Mouse (Mus musculus): Measurements from ENCODE around the gene Kri1. TPM values are rescaled to one million over a fixed set of nuclear protein-coding genes. Genes with fewer than 3 reads are reported as not detected.
A peak's percentile ranks its signal among the peaks of the same experiment; 100 is the strongest.
"Not testable (repeated sequence)": the region's sequence is repeated elsewhere in the genome, so short reads cannot be mapped to it uniquely, and the experiment has no call there.

The Kri1 gene
- polyA plus RNA-seq, 1 experiment, result 24.9 TPM

- Histone ChIP-seq H3K4me1 (ENCODE audit: control insufficient read depth, insufficient read depth, low read length) (no peaks in the 10 kb centered on the region), H3K4me3 (ENCODE audit: insufficient read depth, low read length) (no peak overlapping the region), H3K27ac (ENCODE audit: insufficient read depth, low read length) (no peak overlapping the region)
- TF ChIP-seq POLR2A (IDR thresholded peaks at IDR 0.05; ENCODE audit: low read depth, low read length) (no peak), CTCF (IDR thresholded peaks at IDR 0.05; ENCODE audit: borderline replicate concordance, insufficient read depth, low read length) (no peak)
Measured at GRCm38 (mm10) chr9:21316696-21317095, 28.9 kb upstream of the Kri1 start.

GRCm38 (mm10) chr9:21315421-21315820, 27.7 kb upstream of the Kri1 start:
- no peaks in the 10 kb centered on the region for H3K4me1 ChIP-seq (ENCODE audit: control insufficient read depth, insufficient read depth, low read length)
- TF ChIP-seq CTCF (IDR thresholded peaks at IDR 0.05; ENCODE audit: borderline replicate concordance, insufficient read depth, low read length), result no peak
- TF ChIP-seq POLR2A (IDR thresholded peaks at IDR 0.05; ENCODE audit: low read depth, low read length), result no peak
- H3K4me3 ChIP-seq (ENCODE audit: insufficient read depth, low read length), result no peak overlapping the region
- H3K27ac ChIP-seq (ENCODE audit: insufficient read depth, low read length), result peak overlapping the region; percentile 41

- no peak overlapping the region for H3K4me3 ChIP-seq (ENCODE audit: insufficient read depth, low read length)
- H3K4me1 ChIP-seq (ENCODE audit: control insufficient read depth, insufficient read depth, low read length), result no peaks in the 10 kb centered on the region
- no peak for TF ChIP-seq CTCF (IDR thresholded peaks at IDR 0.05; ENCODE audit: borderline replicate concordance, insufficient read depth, low read length)
- TF ChIP-seq POLR2A (IDR thresholded peaks at IDR 0.05; ENCODE audit: low read depth, low read length), result no peak
- H3K27ac ChIP-seq (ENCODE audit: insufficient read depth, low read length), result peak overlapping the region; percentile 41; the same call in 1 of the 2 replicates
Measured at GRCm38 (mm10) chr9:21314367-21315140, 26.8 kb upstream of the Kri1 start.

GRCm38 (mm10) chr9:21313394-21313793, 25.6 kb upstream of the Kri1 start:
- TF ChIP-seq CTCF (IDR thresholded peaks at IDR 0.05; ENCODE audit: borderline replicate concordance, insufficient read depth, low read length) (peak; percentile 81), POLR2A (IDR thresholded peaks at IDR 0.05; ENCODE audit: low read depth, low read length) (no peak)
- Histone ChIP-seq H3K27ac (ENCODE audit: insufficient read depth, low read length) (no peak overlapping the region), H3K4me3 (ENCODE audit: insufficient read depth, low read length) (no peak overlapping the region), H3K4me1 (ENCODE audit: control insufficient read depth, insufficient read depth, low read length) (no peaks in the 10 kb centered on the region)

GRCm38 (mm10) chr9:21312134-21312533, 24.4 kb upstream of the Kri1 start, which contains the start of gene Ap1m2:
Gene Ap1m2, minus strand, starts transcription at chr9:21312337.
- Histone ChIP-seq H3K4me1 (ENCODE audit: control insufficient read depth, insufficient read depth, low read length) (no peaks in the 10 kb centered on the region), H3K27ac (ENCODE audit: insufficient read depth, low read length) (no peak within 1 kb of the TSS), H3K4me3 (ENCODE audit: insufficient read depth, low read length) (no peak within 1 kb of the TSS)
- TF ChIP-seq POLR2A (IDR thresholded peaks at IDR 0.05; ENCODE audit: low read depth, low read length) (no peak), CTCF (IDR thresholded peaks at IDR 0.05; ENCODE audit: borderline replicate concordance, insufficient read depth, low read length) (no peak)

- Histone ChIP-seq H3K4me1 (ENCODE audit: control insufficient read depth, insufficient read depth, low read length) (no peaks in the 10 kb centered on the region), H3K27ac (ENCODE audit: insufficient read depth, low read length) (no peak overlapping the region), H3K4me3 (ENCODE audit: insufficient read depth, low read length) (no peak overlapping the region)
- TF ChIP-seq POLR2A (IDR thresholded peaks at IDR 0.05; ENCODE audit: low read depth, low read length) (no peak), CTCF (IDR thresholded peaks at IDR 0.05; ENCODE audit: borderline replicate concordance, insufficient read depth, low read length) (no peak)
Measured at GRCm38 (mm10) chr9:21311695-21312094, 23.9 kb upstream of the Kri1 start.

- no peak for TF ChIP-seq CTCF (IDR thresholded peaks at IDR 0.05; ENCODE audit: borderline replicate concordance, insufficient read depth, low read length)
- no peak for TF ChIP-seq POLR2A (IDR thresholded peaks at IDR 0.05; ENCODE audit: low read depth, low read length)
- Histone ChIP-seq H3K4me1 (ENCODE audit: control insufficient read depth, insufficient read depth, low read length) (no peaks in the 10 kb centered on the region), H3K4me3 (ENCODE audit: insufficient read depth, low read length) (no peak overlapping the region), H3K27ac (ENCODE audit: insufficient read depth, low read length) (no peak overlapping the region)
Measured at GRCm38 (mm10) chr9:21309150-21309741, 21.5 kb upstream of the Kri1 start.

GRCm38 (mm10) chr9:21305065-21305464, 17.3 kb upstream of the Kri1 start:
- TF ChIP-seq POLR2A (IDR thresholded peaks at IDR 0.05; ENCODE audit: low read depth, low read length), result no peak
- TF ChIP-seq CTCF (IDR thresholded peaks at IDR 0.05; ENCODE audit: borderline replicate concordance, insufficient read depth, low read length), result no peak
- H3K27ac ChIP-seq (ENCODE audit: insufficient read depth, low read length), result no peak overlapping the region
- H3K4me1 ChIP-seq (ENCODE audit: control insufficient read depth, insufficient read depth, low read length), result no peaks in the 10 kb centered on the region
- no peak overlapping the region for H3K4me3 ChIP-seq (ENCODE audit: insufficient read depth, low read length)

GRCm38 (mm10) chr9:21299014-21299413, 11.2 kb upstream of the Kri1 start:
- no peaks in the 10 kb centered on the region for H3K4me1 ChIP-seq (ENCODE audit: control insufficient read depth, insufficient read depth, low read length)
- no peak overlapping the region for H3K27ac ChIP-seq (ENCODE audit: insufficient read depth, low read length)
- no peak overlapping the region for H3K4me3 ChIP-seq (ENCODE audit: insufficient read depth, low read length)
- TF ChIP-seq POLR2A (IDR thresholded peaks at IDR 0.05; ENCODE audit: low read depth, low read length), result no peak
- TF ChIP-seq CTCF (IDR thresholded peaks at IDR 0.05; ENCODE audit: borderline replicate concordance, insufficient read depth, low read length), result no peak

GRCm38 (mm10) chr9:21292271-21292670, 4.5 kb upstream of the Kri1 start:
- TF ChIP-seq POLR2A (IDR thresholded peaks at IDR 0.05; ENCODE audit: low read depth, low read length) (no peak), CTCF (IDR thresholded peaks at IDR 0.05; ENCODE audit: borderline replicate concordance, insufficient read depth, low read length) (no peak)
- no peak overlapping the region for H3K27ac ChIP-seq (ENCODE audit: insufficient read depth, low read length)
- peaks cover 6% of the 10 kb centered on the region; the same call in 1 of the 2 replicates for H3K4me1 ChIP-seq (ENCODE audit: control insufficient read depth, insufficient read depth, low read length)
- H3K4me3 ChIP-seq (ENCODE audit: insufficient read depth, low read length), result no peak overlapping the region

- Histone ChIP-seq H3K27ac (ENCODE audit: insufficient read depth, low read length) (peak overlapping the region; percentile 38), H3K4me3 (ENCODE audit: insufficient read depth, low read length) (peak overlapping the region; percentile 26)
- H3K4me1 ChIP-seq (ENCODE audit: control insufficient read depth, insufficient read depth, low read length), result not testable (repeated sequence)
Measured at GRCm38 (mm10) chr9:21291868-21292267, 4.1 kb upstream of the Kri1 start.
